Mouse (Mus musculus): ENCODE results near the gene Hnrnpk.
"Not testable (repeated sequence)": the region's sequence is repeated elsewhere in the genome, so short reads cannot be mapped to it uniquely, and the experiment has no call there.

The Hnrnpk gene

GRCm38 (mm10) chr13:58403243-58403642, at the start of gene Hnrnpk:
Hnrnpk (minus strand) TSS chr13:58403343.
- not testable (repeated sequence) for DNase-seq (ENCODE audit: extremely low spot score)

GRCm38 (mm10) chr13:58452246-58452645, 49.1 kb upstream of the Hnrnpk start:
- no peak for DNase-seq (ENCODE audit: extremely low spot score)

GRCm38 (mm10) chr13:58450459-58451182, 47.5 kb upstream of the Hnrnpk start:
- DNase-seq (ENCODE audit: extremely low spot score), result no peak

GRCm38 (mm10) chr13:58446541-58446940, 43.4 kb upstream of the Hnrnpk start:
- DNase-seq (ENCODE audit: extremely low spot score), result no peak

GRCm38 (mm10) chr13:58443787-58444186, 40.6 kb upstream of the Hnrnpk start:
- no peak for DNase-seq (ENCODE audit: extremely low spot score)

- no peak for DNase-seq (ENCODE audit: extremely low spot score)
Measured at GRCm38 (mm10) chr13:58443326-58443725, 40.2 kb upstream of the Hnrnpk start.

GRCm38 (mm10) chr13:58439716-58440115, 36.6 kb upstream of the Hnrnpk start:
- no peak for DNase-seq (ENCODE audit: extremely low spot score)

GRCm38 (mm10) chr13:58423061-58423660, 20.0 kb upstream of the Hnrnpk start:
- DNase-seq (ENCODE audit: extremely low spot score), result no peak

GRCm38 (mm10) chr13:58422242-58422641, 19.1 kb upstream of the Hnrnpk start:
- DNase-seq (ENCODE audit: extremely low spot score), result no peak

- DNase-seq (ENCODE audit: extremely low spot score), result no peak
Measured at GRCm38 (mm10) chr13:58421026-58421425, 17.9 kb upstream of the Hnrnpk start.

- DNase-seq (ENCODE audit: extremely low spot score), result no peak
Measured at GRCm38 (mm10) chr13:58419266-58419665, 16.1 kb upstream of the Hnrnpk start.

GRCm38 (mm10) chr13:58418656-58419055, 15.5 kb upstream of the Hnrnpk start:
- no peak for DNase-seq (ENCODE audit: extremely low spot score)

GRCm38 (mm10) chr13:58415838-58416237, 12.7 kb upstream of the Hnrnpk start:
- no peak for DNase-seq (ENCODE audit: extremely low spot score)

- DNase-seq (ENCODE audit: extremely low spot score), result no peak
Measured at GRCm38 (mm10) chr13:58415374-58415773, 12.2 kb upstream of the Hnrnpk start.

GRCm38 (mm10) chr13:58411073-58411472, 7.9 kb upstream of the Hnrnpk start:
- DNase-seq (ENCODE audit: extremely low spot score), result no peak

GRCm38 (mm10) chr13:58402744-58403110, 416 bp downstream of the Hnrnpk start:
- DNase-seq (ENCODE audit: extremely low spot score), result no peak

GRCm38 (mm10) chr13:58402003-58402743, 970 bp downstream of the Hnrnpk start, which contains the start of gene Rmi1:
Rmi1 (plus strand) TSS chr13:58402248.
- peak; percentile 98 for DNase-seq (ENCODE audit: extremely low spot score)

- peak; percentile 81 for DNase-seq (ENCODE audit: extremely low spot score)
Measured at GRCm38 (mm10) chr13:58401135-58402002, 1.8 kb downstream of the Hnrnpk start.

GRCm38 (mm10) chr13:58400576-58400975, 2.6 kb downstream of the Hnrnpk start:
- DNase-seq (ENCODE audit: extremely low spot score), result peak; percentile 49

- no peak for DNase-seq (ENCODE audit: extremely low spot score)
Measured at GRCm38 (mm10) chr13:58397651-58398050, 5.5 kb downstream of the Hnrnpk start.

- DNase-seq (ENCODE audit: extremely low spot score), result not testable (repeated sequence)
Measured at GRCm38 (mm10) chr13:58394392-58394791, 8.8 kb downstream of the Hnrnpk start.
